Mouse (Mus musculus) G1E (cell line): ENCODE results near the gene Col18a1. TPM values are rescaled to one million over a fixed set of nuclear protein-coding genes. Genes with fewer than 3 reads are reported as not detected.
"Not testable (repeated sequence)": the region's sequence is repeated elsewhere in the genome, so short reads cannot be mapped to it uniquely, and the experiment has no call there.

Experiments
- ATAC-seq: 2 replicates; pipeline ENCODE4 v1.8.0; 2016; ENCODE audit warnings: mild to moderate bottlenecking; ENCODE audit not compliant: insufficient number of reproducible peaks, poor library complexity, low FRiP score, severe bottlenecking; ENCODE audit errors: extremely low read depth
- DNase-seq: peaks from one replicate; pipeline ENCODE4 v3.0.0; 2012; ENCODE audit warnings: low spot score
- H3K27me3 ChIP-seq: 2 replicates; pipeline ENCODE4 v1.6.1; 2012; ENCODE audit warnings: mild to moderate bottlenecking, low read length, inconsistent platforms; ENCODE audit not compliant: insufficient read depth
- H3K36me3 ChIP-seq: replicated peaks from 2 replicates; pipeline ENCODE3; 2012; ENCODE audit warnings: mild to moderate bottlenecking, inconsistent platforms
- H3K4me1 ChIP-seq: 2 replicates; pipeline ENCODE4 v1.6.1; 2012; ENCODE audit warnings: low read depth, low read length, inconsistent platforms, mixed read lengths; ENCODE audit not compliant: insufficient read depth
- H3K4me3 ChIP-seq: 2 replicates; pipeline ENCODE4 v1.5.1; 2012; ENCODE audit warnings: low read depth, mild to moderate bottlenecking, inconsistent platforms, low read length, moderate library complexity, mixed read lengths
- H3K9me3 ChIP-seq: replicated peaks from 2 replicates; pipeline ENCODE4 v1.6.1; 2012; ENCODE audit warnings: inconsistent platforms
- CTCF ChIP-seq: IDR thresholded peaks from 2 replicates; pipeline ENCODE4 v1.5.1; 2012; ENCODE audit warnings: low read depth, low read length, inconsistent platforms, mixed read lengths
- GATA1 ChIP-seq: IDR thresholded peaks from 2 replicates; pipeline ENCODE4 v1.6.1; 2012; ENCODE audit warnings: borderline replicate concordance, low read length, inconsistent platforms, mixed read lengths
- GATA2 ChIP-seq: IDR thresholded peaks from 2 replicates; pipeline ENCODE4 v1.6.1; 2012; ENCODE audit warnings: low read depth, low read length, inconsistent platforms, borderline replicate concordance
- POLR2AphosphoS5 ChIP-seq: IDR thresholded peaks from 2 replicates; pipeline ENCODE4 v1.6.1; 2012; ENCODE audit warnings: low read depth, low read length, inconsistent platforms; ENCODE audit not compliant: insufficient replicate concordance
- TAL1 ChIP-seq: conservative IDR thresholded peaks from 2 replicates; pipeline ENCODE4 v1.6.1; 2012; ENCODE audit warnings: low read depth, low read length, inconsistent platforms, mixed read lengths
- polyA plus RNA-seq: library from polyadenylated mRNA; stranded (reverse); fragments of >175 nt; gene quantifications from 2 replicates; pipeline ENCODE4 v1.2.3, GENCODE M21; 2012
- total RNA-seq, 2 experiments: library from RNA; stranded (forward) in 1 of 2; stranded (reverse) in 1 of 2; fragments of 200-1000 nt in 1 of 2; fragments of >200 nt in 1 of 2; fragmentation: Nextera tagmentation in 1 of 2; gene quantifications; 2 replicates each; pipeline ENCODE4 v1.2.3; 2014 to 2017

The Col18a1 gene
- total and polyA plus RNA-seq, 3 experiments = 33.0 to 145 (median 45.1) TPM

- Histone ChIP-seq H3K4me1 (peaks cover 82% of the 10 kb centered on the region), H3K36me3 (peaks cover 27% of the 10 kb centered on the region), H3K27me3 (no peaks in the 10 kb centered on the region; the same call in 1 of the 2 replicates), H3K4me3 (peak overlapping the region; percentile 25; the same call in 1 of the 2 replicates), H3K9me3 (no peaks in the 10 kb centered on the region)
- TF ChIP-seq GATA1 = no peak
- TF ChIP-seq CTCF = no peak
- no peak for TF ChIP-seq POLR2AphosphoS5
- no peak for TF ChIP-seq GATA2
- TF ChIP-seq TAL1 = no peak
- ATAC-seq (no peak), DNase-seq (no peak)
Observed at GRCm38 (mm10) chr10:77135274-77135829, 31.0 kb downstream of the Col18a1 start.

GRCm38 (mm10) chr10:77134807-77135152 lies 31.6 kb downstream of the Col18a1 start:
- H3K4me3 ChIP-seq = peak overlapping the region; percentile 25; the same call in 1 of the 2 replicates
- H3K27me3 ChIP-seq, H3K9me3 ChIP-seq, DNase-seq, ATAC-seq: not testable (repeated sequence)
- H3K36me3 ChIP-seq = peaks cover 22% of the 10 kb centered on the region
- peaks cover 85% of the 10 kb centered on the region for H3K4me1 ChIP-seq

GRCm38 (mm10) chr10:77133951-77134806 lies 32.2 kb downstream of the Col18a1 start:
- H3K4me3 ChIP-seq = peak overlapping the region; percentile 56; the same call in 1 of the 2 replicates
- peak; percentile 87 for DNase-seq
- peaks cover 22% of the 10 kb centered on the region for H3K36me3 ChIP-seq
- peaks cover 9% of the 10 kb centered on the region; the same call in 1 of the 2 replicates for H3K27me3 ChIP-seq
- peak; percentile 87 for ATAC-seq
- H3K9me3 ChIP-seq = no peaks in the 10 kb centered on the region
- TF ChIP-seq CTCF (no peak), TAL1 (peak; percentile 85), GATA1 (no peak), POLR2AphosphoS5 (no peak), GATA2 (no peak)
- H3K4me1 ChIP-seq = peaks cover 84% of the 10 kb centered on the region

GRCm38 (mm10) chr10:77132118-77132517 lies 34.2 kb downstream of the Col18a1 start:
- peaks cover 16% of the 10 kb centered on the region; the same call in 1 of the 2 replicates for H3K27me3 ChIP-seq
- H3K36me3 ChIP-seq = peaks cover 14% of the 10 kb centered on the region
- no peak for TF ChIP-seq POLR2AphosphoS5
- TF ChIP-seq GATA1 = no peak
- no peak for TF ChIP-seq CTCF
- TF ChIP-seq TAL1 = no peak
- no peak for TF ChIP-seq GATA2
- ATAC-seq (no peak), DNase-seq (no peak)
- H3K4me3 ChIP-seq = no peak overlapping the region; the same call in 1 of the 2 replicates
- H3K4me1 ChIP-seq = peaks cover 68% of the 10 kb centered on the region
- no peaks in the 10 kb centered on the region for H3K9me3 ChIP-seq

- no peak for ATAC-seq
- Histone ChIP-seq H3K4me1 (peaks cover 65% of the 10 kb centered on the region), H3K36me3 (peaks cover 9% of the 10 kb centered on the region), H3K27me3 (peaks cover 16% of the 10 kb centered on the region; the same call in 1 of the 2 replicates), H3K4me3 (peak overlapping the region; percentile 10; the same call in 1 of the 2 replicates), H3K9me3 (no peaks in the 10 kb centered on the region)
- no peak for DNase-seq
- TF ChIP-seq GATA2 (no peak), CTCF (no peak), POLR2AphosphoS5 (no peak), GATA1 (no peak), TAL1 (no peak)
Observed at GRCm38 (mm10) chr10:77131536-77131935, 34.8 kb downstream of the Col18a1 start.

- peak; percentile 9; the same call in 1 of the 2 replicates for ATAC-seq
- DNase-seq = peak; percentile 64
- Histone ChIP-seq H3K4me3 (no peak overlapping the region), H3K27me3 (peaks cover 16% of the 10 kb centered on the region; the same call in 1 of the 2 replicates), H3K4me1 (peaks cover 58% of the 10 kb centered on the region), H3K36me3 (peaks cover 4% of the 10 kb centered on the region), H3K9me3 (no peaks in the 10 kb centered on the region)
- no peak for TF ChIP-seq TAL1
- TF ChIP-seq CTCF = peak; percentile 99
Observed at GRCm38 (mm10) chr10:77130561-77131240, 35.6 kb downstream of the Col18a1 start.
